Mouse (Mus musculus): ENCODE measurements around the gene Nutf2. TPM values are rescaled to one million over a fixed set of nuclear protein-coding genes. Genes with fewer than 3 reads are reported as not detected.

Nutf2 gene
- polyA plus RNA-seq (2014; fragmentation: Illumina TruSeq; extraction: RNeasy Lipid Tissue Mini Kit (QIAGEN cat#74804); ENCODE audit: low read depth, low replicate concordance), result 71.3 TPM

GRCm38 (mm10) chr8:105860143-105860981, at the start of gene Nutf2:
Gene Nutf2 (plus strand): TSS chr8:105860580.

DNA sequence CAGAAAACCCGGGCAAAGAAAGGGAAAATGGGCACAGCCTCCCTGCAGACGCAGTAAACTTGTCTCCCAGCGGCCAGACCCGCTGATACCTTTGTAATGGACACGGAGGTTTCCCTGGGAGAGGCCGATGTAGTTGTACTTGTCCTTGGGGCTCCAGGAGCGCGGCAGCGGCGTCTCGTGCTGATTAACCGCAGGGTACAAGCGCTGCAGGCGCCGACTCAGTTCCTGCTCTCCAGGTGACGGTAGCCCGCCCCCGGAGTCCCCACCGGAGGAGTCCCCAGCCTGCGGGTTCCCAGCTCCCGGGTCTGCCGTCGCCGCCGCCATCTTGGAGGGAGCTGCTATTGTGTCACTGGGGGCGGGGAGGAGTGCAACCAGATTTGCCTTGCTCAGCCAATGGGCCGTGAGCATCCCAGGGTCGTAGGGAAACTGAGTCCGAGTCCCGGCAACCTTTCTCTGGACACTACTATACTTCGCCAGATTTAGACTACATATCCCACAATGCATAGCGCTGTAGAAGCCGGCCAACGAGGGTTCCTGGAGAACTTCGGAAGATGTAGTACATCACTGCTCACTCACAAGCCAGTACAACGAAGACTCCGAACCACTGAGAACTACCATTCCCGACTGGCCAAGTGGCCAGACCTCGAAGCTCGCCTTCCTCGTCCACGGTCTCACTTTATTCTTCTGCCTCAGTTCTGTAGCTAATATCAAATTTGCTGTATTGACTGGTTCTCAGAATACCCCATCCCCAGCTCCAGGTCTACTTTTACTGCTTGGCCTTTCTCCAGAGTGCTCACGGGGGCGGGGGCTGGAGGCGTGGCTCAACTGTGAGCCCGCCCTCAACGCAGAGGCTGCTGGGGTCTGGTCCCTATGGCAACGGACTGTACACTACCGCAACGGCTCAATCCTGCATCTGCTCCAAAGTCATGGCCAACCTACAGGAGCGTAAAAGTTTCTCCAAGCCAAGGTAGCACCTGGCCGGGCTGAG, 33.2 kb upstream of the Nutf2 start, which contains the start of the genes Ranbp10 and Tsnaxip1:
Gene Ranbp10, minus strand, starts transcription at position 490 of the 988 bp plus-strand sequence.
Gene Tsnaxip1, plus strand, starts transcription at position 871 of the 988 bp plus-strand sequence.

DNA sequence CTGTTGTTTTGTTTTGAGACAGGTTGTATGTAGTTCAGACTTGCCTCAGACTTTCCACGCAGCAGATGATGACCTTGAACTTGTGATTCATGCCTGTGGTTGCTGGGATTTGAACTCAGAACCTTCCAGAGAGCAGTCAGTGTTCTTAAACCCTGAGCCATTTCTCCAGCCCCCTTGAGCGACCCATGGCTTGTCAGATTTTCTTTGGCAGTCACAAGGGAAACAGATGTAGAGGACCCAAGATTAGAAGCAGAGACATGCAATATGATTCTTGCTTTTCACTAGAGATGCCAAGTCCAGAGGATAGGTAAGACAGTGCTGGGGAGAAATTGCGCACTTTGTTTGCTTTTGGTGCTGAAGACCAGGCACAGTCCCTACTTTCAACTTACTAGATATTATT, 7.2 kb upstream of the Nutf2 start, which contains the start of gene Cenpt:
Gene Cenpt, minus strand, starts transcription at position 101 of the 400 bp plus-strand sequence.

GRCm38 (mm10) chr8:105854715-105855216, 5.6 kb upstream of the Nutf2 start, which contains the start of gene Thap11:
Gene Thap11 (plus strand): TSS chr8:105855132.

GRCm38 (mm10) chr8:105880754-105881520, 20.6 kb downstream of the Nutf2 start, which contains the start of gene Edc4:
Gene Edc4 (plus strand): TSS chr8:105880881.

GRCm38 (mm10) chr8:105893339-105893738, 33.0 kb downstream of the Nutf2 start, which contains the start of gene Nrn1l:
Gene Nrn1l (plus strand): TSS chr8:105893567.

DNA sequence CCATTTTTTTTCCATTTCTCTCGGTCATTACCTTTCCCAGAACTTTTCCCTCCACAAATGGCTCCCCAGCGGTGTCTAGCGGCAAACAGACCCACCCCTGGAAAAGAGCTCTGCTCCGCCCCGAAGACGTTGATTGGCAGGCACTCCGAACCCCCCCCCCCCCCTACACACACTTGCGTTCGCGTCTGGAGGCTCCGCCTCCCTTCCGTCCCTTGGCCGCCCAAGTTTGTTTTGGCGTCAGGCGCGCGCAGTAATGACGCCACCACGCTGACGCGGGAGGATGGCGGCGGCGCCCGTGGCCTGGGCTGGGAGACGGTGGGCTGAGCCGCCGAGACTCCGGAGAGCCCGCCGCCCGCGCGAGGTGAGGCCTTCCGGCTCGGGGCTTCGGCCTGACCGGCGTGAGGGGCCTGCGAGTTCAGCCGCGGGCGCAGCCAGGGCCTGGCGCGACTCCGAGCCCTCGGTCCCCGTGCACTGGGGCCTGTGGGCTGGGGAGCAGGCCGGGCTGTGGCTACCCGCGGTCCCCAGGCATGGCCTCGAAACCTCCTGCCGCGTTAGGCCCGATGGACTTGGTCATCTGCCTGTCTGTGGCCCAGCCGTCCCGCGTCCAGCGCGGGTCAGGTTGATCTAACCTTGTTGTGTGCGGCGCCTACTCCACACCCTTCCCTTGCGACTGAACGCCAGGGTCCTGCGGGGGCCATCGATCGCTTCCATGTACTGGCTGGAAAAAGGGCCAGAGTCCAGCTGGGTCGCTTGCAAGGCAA, 40.0 kb downstream of the Nutf2 start, which contains the start of gene Pskh1:
Gene Pskh1, plus strand, starts transcription at position 262 of the 761 bp plus-strand sequence.

Other genes with a start within 250 kb of the Nutf2 start
- gene Ctcf, start 224.0 kb upstream of the Nutf2 start, polyA plus RNA-seq (2014; fragmentation: Illumina TruSeq; extraction: RNeasy Lipid Tissue Mini Kit (QIAGEN cat#74804); ENCODE audit: low read depth, low replicate concordance), result 38.3 TPM
- gene Agrp, start 223.2 kb upstream of the Nutf2 start, polyA plus RNA-seq (2014; fragmentation: Illumina TruSeq; extraction: RNeasy Lipid Tissue Mini Kit (QIAGEN cat#74804); ENCODE audit: low read depth, low replicate concordance), result not detected
- 0.82 TPM for gene Carmil2, start 174.3 kb upstream of the Nutf2 start, polyA plus RNA-seq (2014; fragmentation: Illumina TruSeq; extraction: RNeasy Lipid Tissue Mini Kit (QIAGEN cat#74804); ENCODE audit: low read depth, low replicate concordance)
- gene Acd, start 159.5 kb upstream of the Nutf2 start, polyA plus RNA-seq (2014; fragmentation: Illumina TruSeq; extraction: RNeasy Lipid Tissue Mini Kit (QIAGEN cat#74804); ENCODE audit: low read depth, low replicate concordance), result 24.3 TPM
- gene Pard6a, start 159.4 kb upstream of the Nutf2 start, polyA plus RNA-seq (2014; fragmentation: Illumina TruSeq; extraction: RNeasy Lipid Tissue Mini Kit (QIAGEN cat#74804); ENCODE audit: low read depth, low replicate concordance), result 13.0 TPM
- gene 4933405L10Rik, start 152.9 kb upstream of the Nutf2 start, polyA plus RNA-seq (2014; fragmentation: Illumina TruSeq; extraction: RNeasy Lipid Tissue Mini Kit (QIAGEN cat#74804); ENCODE audit: low read depth, low replicate concordance), result 0.74 TPM
- gene Enkd1, start 152.4 kb upstream of the Nutf2 start, polyA plus RNA-seq (2014; fragmentation: Illumina TruSeq; extraction: RNeasy Lipid Tissue Mini Kit (QIAGEN cat#74804); ENCODE audit: low read depth, low replicate concordance), result 6.0 TPM
- gene Gfod2, start 101.9 kb upstream of the Nutf2 start, polyA plus RNA-seq (2014; fragmentation: Illumina TruSeq; extraction: RNeasy Lipid Tissue Mini Kit (QIAGEN cat#74804); ENCODE audit: low read depth, low replicate concordance), result 10.8 TPM
- gene Ranbp10, start 33.2 kb upstream of the Nutf2 start, polyA plus RNA-seq (2014; fragmentation: Illumina TruSeq; extraction: RNeasy Lipid Tissue Mini Kit (QIAGEN cat#74804); ENCODE audit: low read depth, low replicate concordance), result 15.9 TPM
- gene Tsnaxip1, start 32.8 kb upstream of the Nutf2 start, polyA plus RNA-seq (2014; fragmentation: Illumina TruSeq; extraction: RNeasy Lipid Tissue Mini Kit (QIAGEN cat#74804); ENCODE audit: low read depth, low replicate concordance), result 5.6 TPM
- 12.0 TPM for gene Cenpt, start 7.3 kb upstream of the Nutf2 start, polyA plus RNA-seq (2014; fragmentation: Illumina TruSeq; extraction: RNeasy Lipid Tissue Mini Kit (QIAGEN cat#74804); ENCODE audit: low read depth, low replicate concordance)
- 24.7 TPM for gene Thap11, start 5.4 kb upstream of the Nutf2 start, polyA plus RNA-seq (2014; fragmentation: Illumina TruSeq; extraction: RNeasy Lipid Tissue Mini Kit (QIAGEN cat#74804); ENCODE audit: low read depth, low replicate concordance)
- gene Edc4, start 20.3 kb downstream of the Nutf2 start, polyA plus RNA-seq (2014; fragmentation: Illumina TruSeq; extraction: RNeasy Lipid Tissue Mini Kit (QIAGEN cat#74804); ENCODE audit: low read depth, low replicate concordance), result 30.9 TPM
- gene Nrn1l, start 33.0 kb downstream of the Nutf2 start, polyA plus RNA-seq (2014; fragmentation: Illumina TruSeq; extraction: RNeasy Lipid Tissue Mini Kit (QIAGEN cat#74804); ENCODE audit: low read depth, low replicate concordance), result not detected
- gene Pskh1, start 39.9 kb downstream of the Nutf2 start, polyA plus RNA-seq (2014; fragmentation: Illumina TruSeq; extraction: RNeasy Lipid Tissue Mini Kit (QIAGEN cat#74804); ENCODE audit: low read depth, low replicate concordance), result 26.0 TPM
- 1.3 TPM for gene Ctrl, start 73.3 kb downstream of the Nutf2 start, polyA plus RNA-seq (2014; fragmentation: Illumina TruSeq; extraction: RNeasy Lipid Tissue Mini Kit (QIAGEN cat#74804); ENCODE audit: low read depth, low replicate concordance)
- 39.5 TPM for gene Psmb10, start 77.9 kb downstream of the Nutf2 start, polyA plus RNA-seq (2014; fragmentation: Illumina TruSeq; extraction: RNeasy Lipid Tissue Mini Kit (QIAGEN cat#74804); ENCODE audit: low read depth, low replicate concordance)
- 1.5 TPM for gene Lcat, start 82.8 kb downstream of the Nutf2 start, polyA plus RNA-seq (2014; fragmentation: Illumina TruSeq; extraction: RNeasy Lipid Tissue Mini Kit (QIAGEN cat#74804); ENCODE audit: low read depth, low replicate concordance)
- 22.0 TPM for gene Slc12a4, start 105.5 kb downstream of the Nutf2 start, polyA plus RNA-seq (2014; fragmentation: Illumina TruSeq; extraction: RNeasy Lipid Tissue Mini Kit (QIAGEN cat#74804); ENCODE audit: low read depth, low replicate concordance)
- 5.3 TPM for gene Dpep3, start 118.8 kb downstream of the Nutf2 start, polyA plus RNA-seq (2014; fragmentation: Illumina TruSeq; extraction: RNeasy Lipid Tissue Mini Kit (QIAGEN cat#74804); ENCODE audit: low read depth, low replicate concordance)
- gene Dus2, start 130.8 kb downstream of the Nutf2 start, polyA plus RNA-seq (2014; fragmentation: Illumina TruSeq; extraction: RNeasy Lipid Tissue Mini Kit (QIAGEN cat#74804); ENCODE audit: low read depth, low replicate concordance), result 15.9 TPM
- gene Dpep2nb, start 145.4 kb downstream of the Nutf2 start, polyA plus RNA-seq (2014; fragmentation: Illumina TruSeq; extraction: RNeasy Lipid Tissue Mini Kit (QIAGEN cat#74804); ENCODE audit: low read depth, low replicate concordance), result not detected
- 8.5 TPM for gene Ddx28, start 151.3 kb downstream of the Nutf2 start, polyA plus RNA-seq (2014; fragmentation: Illumina TruSeq; extraction: RNeasy Lipid Tissue Mini Kit (QIAGEN cat#74804); ENCODE audit: low read depth, low replicate concordance)
- 19.4 TPM for gene Nfatc3, start 198.3 kb downstream of the Nutf2 start, polyA plus RNA-seq (2014; fragmentation: Illumina TruSeq; extraction: RNeasy Lipid Tissue Mini Kit (QIAGEN cat#74804); ENCODE audit: low read depth, low replicate concordance)